Mouse (Mus musculus) E14TG2a.4 (cell line): ENCODE data around the gene Selenbp2.
"Not testable (repeated sequence)": the region's sequence is repeated elsewhere in the genome, so short reads cannot be mapped to it uniquely, and the experiment has no call there.

Source experiments
- CTCF ChIP-seq: conservative IDR thresholded peaks from 2 replicates; pipeline ENCODE4 v1.5.1; 2014; ENCODE audit warnings: low read length
- NANOG ChIP-seq: IDR thresholded peaks from 2 replicates; pipeline ENCODE4 v1.6.1; 2014; ENCODE audit warnings: borderline replicate concordance, low read length, mixed read lengths
- POU5F1 ChIP-seq: IDR thresholded peaks from 2 replicates; pipeline ENCODE4 v1.6.1; 2014; ENCODE audit warnings: low read length, borderline replicate concordance

DNA sequence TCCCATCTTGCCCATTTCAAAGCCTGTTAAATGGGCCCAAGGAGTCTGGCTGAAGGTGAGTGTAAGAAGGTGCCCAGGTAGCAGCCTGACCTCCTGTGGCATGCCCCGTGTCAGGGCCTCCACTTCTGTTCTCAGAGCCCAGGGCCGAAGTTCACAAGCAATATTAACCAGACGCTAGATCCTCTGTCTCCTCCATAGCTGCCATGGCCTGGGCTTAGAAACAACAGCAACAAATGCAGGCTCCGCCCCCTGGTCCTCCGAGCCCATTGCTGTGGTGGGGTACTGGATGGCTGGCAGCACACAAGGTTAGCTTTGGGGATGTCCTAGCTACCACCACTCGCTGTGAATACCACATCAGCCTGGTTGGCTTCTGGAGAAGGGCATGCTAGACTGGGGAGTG lies 3.2 kb upstream of the Selenbp2 start:
- not testable (repeated sequence) for TF ChIP-seq CTCF, POU5F1, NANOG
